Mouse (Mus musculus): Measurements from ENCODE around the gene Wdr4. TPM values are rescaled to one million over a fixed set of nuclear protein-coding genes. Genes with fewer than 3 reads are reported as not detected.

The Wdr4 gene
- polyA plus RNA-seq, 1 experiment from 2014 or later = 33.8 TPM

DNA sequence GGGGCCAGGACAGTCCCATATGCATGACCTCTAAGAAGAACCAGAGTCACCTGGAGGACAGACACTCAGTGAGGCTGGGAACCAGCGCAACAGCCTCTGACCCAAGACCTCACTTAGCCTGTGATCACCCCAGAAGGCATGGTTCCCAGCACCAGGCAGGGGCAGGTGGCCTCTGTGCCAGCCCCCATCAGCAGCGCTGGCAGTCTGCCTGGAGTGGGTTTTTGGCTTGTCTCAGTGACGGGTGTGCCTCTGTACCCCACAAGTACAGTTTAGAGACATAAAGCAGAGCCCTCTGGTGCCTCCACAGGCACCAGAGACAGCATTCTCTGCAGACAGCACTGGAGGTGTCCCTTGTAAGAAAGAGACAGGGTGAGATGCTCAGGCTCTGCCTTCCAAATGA lies 69.6 kb downstream of the Wdr4 start:
- WGBS = 69% methylated on average over 3 of the region's 3 CpGs
- no peak overlapping the region for H3K4me2 ChIP-seq (ENCODE audit: low read depth, low read length)
- H3K27ac ChIP-seq (ENCODE audit: low read length) = peak overlapping the region; percentile 88; the same call in 1 of the 2 replicates
- no peak overlapping the region for H3K4me3 ChIP-seq (replicated peaks; ENCODE audit: low read length)
- ATAC-seq (ENCODE audit: insufficient read depth, low FRiP score) = no peak
- no peaks in the 10 kb centered on the region for H3K27me3 ChIP-seq (ENCODE audit: control insufficient read depth, insufficient read depth, low read length)
- H3K9me3 ChIP-seq (replicated peaks; ENCODE audit: control insufficient read depth, low read length) = no peaks in the 10 kb centered on the region
- H3K36me3 ChIP-seq (ENCODE audit: control insufficient read depth, insufficient read depth, low read length) = no peaks in the 10 kb centered on the region
- no peak overlapping the region for H3K9ac ChIP-seq (ENCODE audit: low read length)
- peaks cover 31% of the 10 kb centered on the region for H3K4me1 ChIP-seq (ENCODE audit: control insufficient read depth, insufficient read depth, low read length)

DNA sequence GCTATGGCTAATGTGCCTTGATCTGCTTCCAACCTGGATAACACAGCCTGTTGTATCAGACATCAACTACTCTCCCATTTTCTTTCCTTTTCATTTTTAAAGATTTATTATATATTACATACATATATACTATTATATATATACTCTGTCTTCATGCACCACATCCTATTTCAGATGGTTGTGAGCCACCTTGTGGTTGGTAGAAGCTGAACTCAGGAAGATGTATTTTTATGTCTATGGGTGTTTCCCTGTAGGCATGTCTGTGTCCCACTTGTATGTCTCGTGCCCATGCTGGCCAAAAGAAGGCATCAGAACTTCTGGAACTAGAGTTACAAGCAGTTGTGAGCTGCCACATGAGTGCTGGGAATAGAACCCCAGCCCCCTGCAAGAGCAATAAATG lies 71.3 kb downstream of the Wdr4 start:
- WGBS = 60% methylated on average over 1 of the region's 1 CpGs
- H3K36me3 ChIP-seq (ENCODE audit: control insufficient read depth, insufficient read depth, low read length) = no peaks in the 10 kb centered on the region
- no peak for ATAC-seq (ENCODE audit: insufficient read depth, low FRiP score)
- no peaks in the 10 kb centered on the region for H3K27me3 ChIP-seq (ENCODE audit: control insufficient read depth, insufficient read depth, low read length)
- H3K9me3 ChIP-seq (replicated peaks; ENCODE audit: control insufficient read depth, low read length) = no peaks in the 10 kb centered on the region
- no peak overlapping the region for H3K27ac ChIP-seq (ENCODE audit: low read length)
- H3K9ac ChIP-seq (ENCODE audit: low read length) = no peak overlapping the region
- peaks cover 32% of the 10 kb centered on the region for H3K4me1 ChIP-seq (ENCODE audit: control insufficient read depth, insufficient read depth, low read length)
- no peak overlapping the region for H3K4me3 ChIP-seq (replicated peaks; ENCODE audit: low read length)
- H3K4me2 ChIP-seq (ENCODE audit: low read depth, low read length) = no peak overlapping the region

DNA sequence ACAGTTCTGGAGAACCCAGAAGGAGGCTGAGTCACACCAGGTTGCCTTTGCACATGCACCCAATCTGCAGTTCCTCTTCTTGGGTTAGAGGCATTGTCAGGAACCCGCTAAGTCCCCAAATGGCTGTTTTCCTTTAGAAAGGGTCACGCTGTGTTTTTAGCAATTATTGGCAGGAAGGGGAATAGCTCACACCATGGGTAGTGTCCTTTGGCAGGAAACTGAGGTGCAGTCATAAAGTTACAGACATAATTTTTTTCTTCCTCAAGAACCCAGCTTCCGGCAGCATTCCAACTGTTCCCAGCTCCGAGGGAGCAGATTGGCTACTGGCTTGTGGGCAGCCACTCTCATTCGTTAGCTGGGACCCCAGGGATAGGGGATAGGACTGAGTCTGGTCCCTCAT lies 72.0 kb downstream of the Wdr4 start:
- H3K27me3 ChIP-seq (ENCODE audit: control insufficient read depth, insufficient read depth, low read length) = no peaks in the 10 kb centered on the region
- H3K27ac ChIP-seq (ENCODE audit: low read length) = no peak overlapping the region
- peaks cover 26% of the 10 kb centered on the region for H3K4me1 ChIP-seq (ENCODE audit: control insufficient read depth, insufficient read depth, low read length)
- H3K9me3 ChIP-seq (replicated peaks; ENCODE audit: control insufficient read depth, low read length) = no peaks in the 10 kb centered on the region
- no peak for ATAC-seq (ENCODE audit: insufficient read depth, low FRiP score)
- H3K4me3 ChIP-seq (replicated peaks; ENCODE audit: low read length) = no peak overlapping the region
- no peak overlapping the region for H3K4me2 ChIP-seq (ENCODE audit: low read depth, low read length)
- 84% methylated on average over 5 of the region's 5 CpGs for WGBS
- no peak overlapping the region for H3K9ac ChIP-seq (ENCODE audit: low read length)
- H3K36me3 ChIP-seq (ENCODE audit: control insufficient read depth, insufficient read depth, low read length) = no peaks in the 10 kb centered on the region

DNA sequence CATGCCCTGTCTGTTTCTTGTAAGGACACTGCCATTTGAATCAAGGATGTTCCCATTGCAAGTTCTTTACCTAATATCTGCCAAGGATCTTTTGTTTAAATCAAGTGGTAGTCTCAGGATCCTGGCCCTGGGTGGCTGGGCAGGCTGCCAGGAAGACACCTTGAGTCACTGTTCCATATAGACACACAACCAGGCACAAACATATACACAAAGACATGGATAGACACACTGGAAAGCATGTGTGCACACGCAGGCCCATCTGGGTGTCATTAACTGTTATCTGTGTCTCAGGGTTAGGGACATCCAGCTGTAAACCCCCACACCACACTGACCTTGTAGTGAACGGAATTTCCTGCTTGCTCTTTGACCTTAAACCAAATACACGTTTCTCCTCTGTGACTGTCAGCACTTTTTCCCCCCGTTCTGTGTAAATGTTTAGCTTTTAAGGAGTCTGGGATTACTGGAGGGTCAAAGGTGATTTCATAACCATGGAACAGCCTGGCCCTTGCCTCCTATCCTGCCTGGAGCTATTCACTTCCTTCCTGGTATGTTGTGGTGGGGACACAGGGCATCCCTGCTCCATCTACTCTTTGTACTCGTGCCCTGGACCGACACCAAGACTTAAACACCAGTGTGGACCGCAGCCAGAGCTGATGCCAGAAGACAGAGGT lies 74.6 kb downstream of the Wdr4 start:
- WGBS = 23% methylated on average over 7 of the region's 7 CpGs
- H3K4me1 ChIP-seq (ENCODE audit: control insufficient read depth, insufficient read depth, low read length) = peaks cover 23% of the 10 kb centered on the region
- no peaks in the 10 kb centered on the region for H3K36me3 ChIP-seq (ENCODE audit: control insufficient read depth, insufficient read depth, low read length)
- H3K9me3 ChIP-seq (replicated peaks; ENCODE audit: control insufficient read depth, low read length) = no peaks in the 10 kb centered on the region
- H3K4me2 ChIP-seq (ENCODE audit: low read depth, low read length) = no peak overlapping the region
- no peak overlapping the region for H3K4me3 ChIP-seq (replicated peaks; ENCODE audit: low read length)
- peak; percentile 54; the same call in 1 of the 2 replicates for ATAC-seq (ENCODE audit: insufficient read depth, low FRiP score)
- H3K27ac ChIP-seq (ENCODE audit: low read length) = peak overlapping the region; percentile 64
- no peaks in the 10 kb centered on the region for H3K27me3 ChIP-seq (ENCODE audit: control insufficient read depth, insufficient read depth, low read length)
- no peak overlapping the region for H3K9ac ChIP-seq (ENCODE audit: low read length)

Small RNA genes within 50 kb of the gene (microRNA-seq; reads per million reads assigned to microRNA genes)
- gene Gm24970 = not detected

Other genes starting within 250 kb of the Wdr4 start
- 1.5 and 2.5 TPM in 2 replicates for gene Rsph1, start 242.6 kb downstream of the Wdr4 start, polyA plus RNA-seq (2015; fragmentation: Nextera tagmentation; extraction: Ambion mirVana)
- 16.1 and 22.5 TPM in 2 replicates for gene Slc37a1, start 233.2 kb downstream of the Wdr4 start, polyA plus RNA-seq (2015; fragmentation: Nextera tagmentation; extraction: Ambion mirVana)
- gene Pde9a, start 133.8 kb downstream of the Wdr4 start, polyA plus RNA-seq (2015; fragmentation: Nextera tagmentation; extraction: Ambion mirVana) = 28.0 and 31.1 TPM in 2 replicates
- gene Ndufv3, start 135 bp upstream of the Wdr4 start, polyA plus RNA-seq (2015; fragmentation: Nextera tagmentation; extraction: Ambion mirVana) = 311 and 321 TPM in 2 replicates
- 33.4 and 34.5 TPM in 2 replicates for gene Pknox1, start 44.8 kb upstream of the Wdr4 start, polyA plus RNA-seq (2015; fragmentation: Nextera tagmentation; extraction: Ambion mirVana)
- 25.0 and 25.6 TPM in 2 replicates for gene Cbs, start 117.3 kb upstream of the Wdr4 start, polyA plus RNA-seq (2015; fragmentation: Nextera tagmentation; extraction: Ambion mirVana)
- 236 and 261 TPM in 2 replicates for gene U2af1, start 138.9 kb upstream of the Wdr4 start, polyA plus RNA-seq (2015; fragmentation: Nextera tagmentation; extraction: Ambion mirVana)
- gene Cryaa, start 157.8 kb upstream of the Wdr4 start, polyA plus RNA-seq (2015; fragmentation: Nextera tagmentation; extraction: Ambion mirVana) = 0.13 and 0.62 TPM in 2 replicates